Mouse (Mus musculus): ENCODE data around the gene Syn3.

The Syn3 gene

DNA sequence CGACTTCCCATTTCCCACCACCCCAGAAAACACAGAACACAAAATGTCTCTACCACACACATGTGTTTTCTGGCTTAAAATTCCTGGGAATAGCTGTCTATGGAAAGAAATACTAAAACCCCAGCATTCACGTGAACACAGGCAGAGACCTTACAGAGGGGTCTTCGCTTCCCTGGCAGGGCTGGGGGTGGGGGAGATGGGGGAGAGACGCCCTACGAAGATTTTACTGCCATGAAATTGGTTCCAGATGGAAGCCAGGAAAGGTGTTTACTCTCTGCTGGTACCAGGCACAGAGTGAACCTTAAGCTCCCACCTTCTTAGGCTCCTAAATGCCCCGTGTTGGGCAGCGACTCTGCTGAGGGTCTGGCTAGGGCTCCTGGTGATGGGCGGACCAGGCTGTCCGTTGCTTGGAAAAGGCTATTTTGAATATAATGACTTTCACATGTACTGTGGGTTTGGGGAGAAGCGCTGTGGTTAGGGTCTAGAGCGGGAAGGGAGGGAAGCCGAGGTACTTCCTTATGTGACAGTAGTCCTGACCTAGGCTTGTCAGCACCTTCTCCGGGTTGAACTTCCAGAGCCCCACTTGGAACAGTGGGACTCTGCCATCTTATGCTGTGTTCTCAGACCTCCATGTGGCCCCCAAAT, 203.1 kb downstream of the Syn3 start:
- ATAC-seq (ENCODE audit: insufficient number of reproducible peaks, low FRiP score, low TSS enrichment): no peak

DNA sequence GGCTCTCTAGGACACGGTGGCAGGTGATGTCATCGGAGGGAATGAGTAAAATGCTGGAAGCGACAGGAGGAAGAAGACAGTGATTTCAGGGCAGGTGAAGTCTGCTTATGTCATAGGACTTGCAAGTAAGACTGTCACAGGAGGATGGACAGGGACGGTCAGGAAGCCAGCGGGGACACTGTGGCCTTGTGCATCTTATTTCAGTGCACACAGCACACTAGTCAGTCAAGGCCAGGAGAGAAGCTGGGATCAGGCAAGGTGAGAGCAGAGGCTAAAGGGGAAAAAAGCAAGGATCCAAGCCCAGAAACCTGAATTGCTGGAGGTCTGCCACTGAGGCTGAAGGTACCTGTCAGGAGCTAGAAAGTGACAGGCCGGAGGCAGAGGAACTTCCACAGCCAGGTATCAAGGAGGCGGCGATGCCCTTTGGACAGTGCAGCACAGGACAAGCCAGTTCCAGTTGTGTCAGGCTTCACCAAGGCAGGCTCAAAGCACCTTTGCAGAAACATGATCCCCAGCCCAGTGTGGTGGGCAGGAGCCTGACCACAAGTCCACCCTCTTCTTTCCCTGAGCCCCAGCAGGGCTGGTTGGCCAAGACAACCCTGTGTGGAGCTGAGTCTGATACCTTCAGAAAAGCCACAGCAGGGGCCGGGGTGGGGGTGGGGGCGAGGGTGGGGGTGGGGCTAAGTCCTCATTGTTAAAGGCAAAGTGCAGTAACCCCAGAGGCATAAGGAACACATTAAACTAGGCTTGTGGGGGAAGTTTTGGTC, 203.9 kb downstream of the Syn3 start:
- no peak for ATAC-seq (ENCODE audit: insufficient number of reproducible peaks, low FRiP score, low TSS enrichment)

- ATAC-seq (ENCODE audit: insufficient number of reproducible peaks, low FRiP score, low TSS enrichment): no peak
Measured at GRCm38 (mm10) chr10:86293880-86294279, 204.8 kb downstream of the Syn3 start.

DNA sequence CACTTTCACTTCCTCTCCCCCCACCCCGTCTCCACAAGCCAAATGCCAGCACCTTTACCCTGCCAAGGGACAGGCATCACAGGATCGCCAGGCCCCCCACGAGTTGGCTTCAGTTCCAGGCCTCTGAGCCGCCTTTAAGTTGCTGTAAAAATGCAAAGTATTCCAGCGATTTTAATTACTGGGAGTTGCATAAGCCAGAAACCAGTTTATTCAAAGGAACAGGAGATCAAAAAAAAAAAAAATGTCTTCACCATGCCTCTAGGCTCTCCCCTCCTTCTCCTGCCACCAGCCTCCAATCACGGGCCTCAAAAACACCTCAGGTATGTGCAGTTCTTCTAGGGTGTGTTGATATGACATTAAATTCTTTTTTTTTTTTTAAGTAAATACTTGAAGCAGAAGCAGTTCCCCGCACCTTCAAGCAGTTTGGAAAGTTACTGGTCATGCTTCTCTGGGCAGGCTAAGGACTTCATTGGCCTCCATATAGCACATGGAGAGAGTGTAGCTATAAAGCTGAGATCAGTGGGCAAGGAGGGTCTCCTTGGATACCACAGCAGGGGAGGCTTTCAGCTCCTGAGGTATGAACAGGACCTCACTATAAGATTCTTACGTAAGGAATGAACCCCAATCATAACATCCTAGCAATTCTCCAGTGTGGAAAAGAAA, 208.5 kb downstream of the Syn3 start:
- ATAC-seq (ENCODE audit: insufficient number of reproducible peaks, low FRiP score, low TSS enrichment): no peak

DNA sequence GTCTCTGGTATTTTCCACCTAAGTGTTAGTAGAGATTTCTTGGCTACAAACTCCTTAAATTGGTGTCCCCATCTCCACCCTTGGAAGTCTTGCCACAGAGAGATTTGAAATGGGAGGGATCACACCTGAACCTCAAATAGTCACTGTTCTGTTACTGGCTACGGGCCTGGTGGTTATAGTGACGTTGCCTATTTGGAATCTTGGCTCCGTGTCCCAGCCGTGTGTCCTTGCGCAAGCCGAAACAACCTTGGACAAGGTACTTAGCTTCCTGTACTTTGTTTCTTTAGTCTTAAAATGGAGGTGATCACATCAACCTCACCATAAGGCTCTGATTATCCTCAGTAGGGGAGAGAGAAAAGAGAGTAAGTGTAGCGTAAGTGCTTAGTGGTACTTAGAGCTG, 212.2 kb downstream of the Syn3 start:
- no peak for ATAC-seq (ENCODE audit: insufficient number of reproducible peaks, low FRiP score, low TSS enrichment)

DNA sequence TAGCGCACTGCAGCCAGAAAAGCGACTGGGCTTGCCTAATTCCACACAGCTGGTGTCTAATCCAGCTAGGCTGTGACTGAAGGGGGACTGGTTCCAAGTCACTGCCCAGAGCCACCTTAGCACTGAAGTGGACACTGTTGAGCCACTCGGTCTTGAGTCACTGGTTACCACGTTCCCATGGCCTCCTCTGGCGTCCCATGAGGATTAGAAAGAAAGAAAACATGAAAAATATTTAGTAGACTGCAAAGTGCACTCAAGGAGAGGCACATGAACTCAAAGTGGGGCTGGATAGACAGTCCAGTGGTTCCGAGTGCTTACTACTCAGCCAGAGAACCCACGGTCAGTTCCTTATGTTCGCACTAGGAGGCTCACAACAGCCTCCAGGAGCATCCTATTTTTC, 217.5 kb downstream of the Syn3 start:
- no peak for ATAC-seq (ENCODE audit: insufficient number of reproducible peaks, low FRiP score, low TSS enrichment)

DNA sequence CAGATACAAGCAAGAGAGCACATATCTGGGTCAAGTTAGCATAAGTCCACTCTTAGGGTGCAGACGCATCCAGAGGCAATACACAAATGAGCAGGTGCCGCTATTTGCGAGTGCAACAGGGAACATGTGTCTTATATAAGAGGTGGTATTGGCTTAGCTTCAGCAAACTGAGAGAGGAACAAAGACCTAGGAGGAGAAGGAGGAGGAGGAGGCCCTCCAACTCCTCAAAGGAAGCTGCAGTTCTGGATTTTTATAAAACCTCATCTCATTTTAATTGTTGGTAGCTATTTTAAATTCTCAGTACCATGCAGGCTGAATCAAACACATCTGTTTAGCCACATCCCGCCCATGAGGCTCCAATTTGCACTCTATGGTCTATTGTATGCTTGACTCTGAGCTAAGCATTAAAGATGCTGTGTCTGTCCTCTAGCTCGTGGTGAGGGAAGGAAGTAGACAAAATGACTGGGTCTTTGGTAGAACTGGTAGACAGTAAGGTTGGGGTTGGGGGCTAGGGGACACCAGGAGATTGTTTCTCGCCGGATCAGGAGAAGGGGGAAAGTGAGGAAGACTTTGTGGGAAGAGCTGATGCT, 219.0 kb downstream of the Syn3 start:
- no peak for ATAC-seq (ENCODE audit: insufficient number of reproducible peaks, low FRiP score, low TSS enrichment)

- no peak for ATAC-seq (ENCODE audit: insufficient number of reproducible peaks, low FRiP score, low TSS enrichment)
Measured at GRCm38 (mm10) chr10:86278481-86278880, 220.2 kb downstream of the Syn3 start.

DNA sequence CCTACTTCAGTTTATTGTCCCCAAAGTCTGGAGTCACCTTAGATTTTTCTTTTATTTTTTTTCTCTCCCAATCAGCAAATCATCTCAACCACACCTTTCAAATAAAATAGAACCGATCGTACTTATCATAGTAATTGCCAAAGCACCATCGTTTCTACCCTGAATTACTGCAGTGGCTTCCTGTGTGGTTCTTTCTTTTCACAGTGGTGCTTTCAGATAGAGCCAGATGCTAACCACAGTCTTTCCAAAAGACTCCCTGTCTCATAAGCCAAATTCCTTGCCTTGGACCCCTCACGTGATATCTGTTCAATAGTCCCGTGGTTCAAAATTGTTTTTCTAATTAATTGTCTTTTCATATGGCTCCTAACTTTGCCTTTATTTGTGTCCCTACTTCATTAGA, 221.4 kb downstream of the Syn3 start:
- no peak for ATAC-seq (ENCODE audit: insufficient number of reproducible peaks, low FRiP score, low TSS enrichment)

DNA sequence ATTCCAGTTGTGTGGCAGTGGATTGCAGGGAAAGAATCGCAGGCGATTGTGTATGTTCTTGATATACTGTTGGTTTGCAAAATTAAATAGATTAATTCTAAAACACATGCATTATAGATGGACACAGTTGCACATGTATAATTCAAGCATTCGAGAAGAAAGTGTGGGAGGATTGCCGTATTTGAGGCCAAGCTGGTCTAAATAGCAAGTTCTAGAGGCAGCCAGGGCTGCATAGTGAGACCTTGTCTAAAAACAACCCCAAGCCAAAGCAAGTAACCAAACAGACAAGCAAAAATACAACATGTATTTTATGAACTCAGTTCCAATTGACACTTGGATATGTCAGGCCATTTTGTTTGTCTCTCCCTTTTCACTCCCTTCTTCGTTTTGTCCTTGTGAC, 223.1 kb downstream of the Syn3 start:
- no peak for ATAC-seq (ENCODE audit: insufficient number of reproducible peaks, low FRiP score, low TSS enrichment)

GRCm38 (mm10) chr10:86273410-86274191, 225.1 kb downstream of the Syn3 start:
- ATAC-seq (ENCODE audit: insufficient number of reproducible peaks, low FRiP score, low TSS enrichment): no peak

GRCm38 (mm10) chr10:86272826-86273225, 225.9 kb downstream of the Syn3 start:
- ATAC-seq (ENCODE audit: insufficient number of reproducible peaks, low FRiP score, low TSS enrichment): no peak

DNA sequence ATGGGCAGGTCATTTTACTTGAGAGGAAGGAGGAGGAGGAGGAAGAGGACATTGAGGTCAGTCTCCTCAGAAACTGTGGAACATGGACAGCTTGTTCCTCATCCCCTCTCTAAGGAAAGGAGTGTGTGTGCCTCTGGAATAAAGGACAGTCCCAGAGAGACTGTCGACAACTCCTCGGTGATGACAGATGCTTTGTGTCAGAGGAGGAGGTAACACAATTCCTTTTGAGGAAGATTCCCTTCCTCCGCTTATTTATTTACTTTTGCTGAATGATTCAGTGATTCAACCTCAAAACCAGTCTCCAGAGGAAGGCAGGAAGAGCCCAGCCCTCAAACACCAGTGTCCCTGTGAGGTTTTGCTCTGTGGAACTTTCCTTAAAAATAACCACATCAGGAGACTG, 228.4 kb downstream of the Syn3 start:
- no peak for ATAC-seq (ENCODE audit: insufficient number of reproducible peaks, low FRiP score, low TSS enrichment)

DNA sequence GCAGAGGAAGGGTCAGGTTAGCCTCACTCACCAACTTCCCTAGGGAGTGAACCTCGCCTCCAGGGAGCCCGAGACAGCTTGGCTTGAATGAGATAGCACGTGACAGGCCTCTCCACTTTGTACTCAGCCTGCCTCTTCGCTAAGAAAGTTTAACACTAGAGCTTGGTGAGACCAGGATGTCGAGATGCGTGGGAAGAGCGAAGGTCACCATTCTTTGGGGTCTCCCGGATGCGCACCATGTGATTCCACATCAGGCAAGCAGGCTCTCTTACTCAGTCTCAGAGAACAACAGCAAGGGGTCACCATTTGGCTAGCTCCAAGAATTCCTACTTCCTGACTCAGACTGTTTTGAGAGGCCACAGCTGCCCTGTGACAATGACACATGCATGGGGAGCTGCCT, 234.1 kb downstream of the Syn3 start:
- no peak for ATAC-seq (ENCODE audit: insufficient number of reproducible peaks, low FRiP score, low TSS enrichment)

- no peak for ATAC-seq (ENCODE audit: insufficient number of reproducible peaks, low FRiP score, low TSS enrichment)
Measured at GRCm38 (mm10) chr10:86261725-86262124, 237.0 kb downstream of the Syn3 start.

- ATAC-seq (ENCODE audit: insufficient number of reproducible peaks, low FRiP score, low TSS enrichment): no peak
Measured at GRCm38 (mm10) chr10:86258992-86259391, 239.7 kb downstream of the Syn3 start.

GRCm38 (mm10) chr10:86258046-86258445, 240.7 kb downstream of the Syn3 start:
- ATAC-seq (ENCODE audit: insufficient number of reproducible peaks, low FRiP score, low TSS enrichment): no peak

- ATAC-seq (ENCODE audit: insufficient number of reproducible peaks, low FRiP score, low TSS enrichment): no peak
Measured at GRCm38 (mm10) chr10:86257045-86257444, 241.7 kb downstream of the Syn3 start.

DNA sequence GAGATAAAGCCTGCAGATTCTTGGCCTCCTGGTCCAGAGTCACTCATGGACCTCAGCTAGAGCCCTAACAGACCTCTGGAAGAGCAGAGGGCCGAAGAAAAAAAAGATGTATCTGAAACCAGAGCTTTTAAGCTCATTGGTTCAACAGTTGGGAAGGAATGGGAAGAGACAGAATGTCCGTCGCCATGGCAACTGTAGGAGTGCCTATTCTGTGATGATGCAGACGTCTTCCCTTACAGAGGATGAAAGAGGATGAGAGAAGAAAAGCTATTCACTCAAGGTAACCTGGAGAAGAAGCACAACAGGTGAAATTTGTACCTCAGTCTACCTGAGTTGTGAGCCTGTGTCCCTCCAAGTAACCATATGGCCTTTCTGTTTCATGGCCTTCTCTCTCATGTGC, 242.5 kb downstream of the Syn3 start:
- no peak for ATAC-seq (ENCODE audit: insufficient number of reproducible peaks, low FRiP score, low TSS enrichment)

- ATAC-seq (ENCODE audit: insufficient number of reproducible peaks, low FRiP score, low TSS enrichment): no peak
Measured at GRCm38 (mm10) chr10:86250149-86250922, 248.4 kb downstream of the Syn3 start.

All from cerebellum, adult (tissue).